Mouse (Mus musculus): Measurements from ENCODE around the gene Ythdf1.

GRCm38 (mm10) chr2:180949947-180950346, 29.2 kb upstream of the Ythdf1 start:
- TF ChIP-seq CTCF (IDR thresholded peaks at IDR 0.05; ENCODE audit: low read depth), result no peak
- no peak for TF ChIP-seq EP300 (IDR thresholded peaks at IDR 0.05; ENCODE audit: low read depth)
